8 mouse cellular contexts compared by ENCODE assay signal in the genomic region with DNA sequence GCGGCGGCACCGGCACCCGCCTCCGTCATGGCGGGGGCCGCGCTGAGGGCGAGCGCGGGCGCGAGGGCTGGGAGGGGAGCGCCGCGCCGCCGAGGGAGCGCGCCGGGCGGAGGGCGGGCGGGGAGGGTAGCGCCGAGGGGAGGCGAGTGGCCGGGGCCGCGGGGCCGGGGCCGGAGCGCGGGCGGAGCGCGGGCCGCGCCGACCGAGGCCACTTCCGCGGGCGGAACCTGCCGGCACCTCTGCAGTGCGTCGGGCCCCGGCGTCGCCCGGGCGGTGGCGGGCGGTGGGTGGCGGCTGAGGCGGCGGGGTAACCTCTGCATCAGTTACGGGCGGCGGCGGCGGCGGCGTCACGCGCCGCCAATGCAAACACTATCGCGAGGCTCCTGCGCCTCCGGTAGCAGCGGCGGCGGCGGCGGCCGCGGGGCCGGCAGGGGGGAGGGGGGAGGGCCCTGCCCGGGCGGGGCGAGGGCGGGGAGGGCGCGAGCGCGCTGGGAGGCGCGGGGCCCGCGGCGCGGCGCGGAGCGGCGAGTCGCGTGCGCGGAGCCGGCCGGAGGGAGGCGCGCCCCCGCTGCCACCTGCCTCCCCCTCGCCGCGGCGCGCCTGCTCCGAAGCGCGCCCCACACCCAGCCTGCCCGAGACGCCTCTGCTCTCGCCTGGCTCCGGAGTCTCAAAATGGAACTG. TPM values are rescaled to one million over a fixed set of nuclear protein-coding genes. Genes with fewer than 3 reads are reported as not detected.
A peak's percentile ranks its signal among the peaks of the same experiment; 100 is the strongest.
DNase-seq lines count a peak whose midpoint lies in the region; ATAC-seq and TF ChIP-seq lines count a peak whose summit lies in the region.

A gene (minus strand): TSS at position 358 of the 681 bp plus-strand sequence.

- peaks cover 2% of the 10 kb centered on the region; the same call in 1 of the 2 replicates for H3K4me1 ChIP-seq in bone marrow, adult 2 months (ENCODE audit: control insufficient read depth, insufficient read depth, low read length)
- H3K4me1 ChIP-seq in embryonic facial prominence, embryonic 14.5 days (ENCODE audit: control insufficient read depth, insufficient read depth, low read length), result peaks cover 8% of the 10 kb centered on the region
- peaks cover 10% of the 10 kb centered on the region for H3K4me1 ChIP-seq in heart, embryonic 11.5 days (ENCODE audit: control insufficient read depth, insufficient read depth, low read length)
- peaks cover 17% of the 10 kb centered on the region for H3K4me1 ChIP-seq in kidney, embryonic 15.5 days
- peaks cover 70% of the 10 kb centered on the region for H3K4me1 ChIP-seq in liver, embryonic 13.5 days (replicated peaks)
- no peaks in the 10 kb centered on the region for H3K4me1 ChIP-seq in stomach, embryonic 15.5 days

- H3K36me3 ChIP-seq in embryonic facial prominence, embryonic 14.5 days (ENCODE audit: control insufficient read depth, insufficient read depth, low read length), result no peaks in the 10 kb centered on the region
- no peaks in the 10 kb centered on the region for H3K36me3 ChIP-seq in heart, embryonic 11.5 days (ENCODE audit: control insufficient read depth, insufficient read depth, low read length)
- H3K36me3 ChIP-seq in kidney, embryonic 15.5 days, result no peaks in the 10 kb centered on the region
- H3K36me3 ChIP-seq in liver, embryonic 13.5 days, result peaks cover 2% of the 10 kb centered on the region; the same call in 1 of the 2 replicates
- H3K36me3 ChIP-seq in stomach, embryonic 15.5 days, result no peaks in the 10 kb centered on the region

- peak within 1 kb of the TSS; percentile 86 for H3K4me3 ChIP-seq in bone marrow, adult 2 months (replicated peaks; ENCODE audit: control insufficient read depth, low read depth, low read length)
- H3K4me3 ChIP-seq in embryonic facial prominence, embryonic 14.5 days (ENCODE audit: low read depth, low read length), result peak within 1 kb of the TSS; percentile 77
- H3K4me3 ChIP-seq in heart, embryonic 11.5 days (ENCODE audit: low read depth, low read length), result peak within 1 kb of the TSS; percentile 94
- H3K4me3 ChIP-seq in kidney, embryonic 15.5 days (replicated peaks), result peak within 1 kb of the TSS; percentile 95
- peak within 1 kb of the TSS; percentile 98 for H3K4me3 ChIP-seq in liver, embryonic 13.5 days (replicated peaks)
- H3K4me3 ChIP-seq in stomach, embryonic 15.5 days (replicated peaks), result peak within 1 kb of the TSS; percentile 92

- peak; percentile 91 for ATAC-seq in embryonic facial prominence, embryonic 14.5 days (ENCODE audit: low read depth)
- peak; percentile 86 for ATAC-seq in heart, embryonic 11.5 days (replicated peaks; ENCODE audit: insufficient number of reproducible peaks, low FRiP score, low TSS enrichment)
- ATAC-seq in kidney, embryonic 15.5 days (replicated peaks; ENCODE audit: low FRiP score), result peak; percentile 92
- ATAC-seq in liver, embryonic 13.5 days (ENCODE audit: low read depth), result peak; percentile 77
- peak; percentile 90 for ATAC-seq in stomach, embryonic 15.5 days (ENCODE audit: insufficient read depth, low FRiP score, low read depth)

- peak; percentile 81 to 86 for DNase-seq in B cell, adult 2 months
- DNase-seq in embryonic facial prominence, embryonic 14.5 days (ENCODE audit: low spot score), result peak; percentile 93
- peak; percentile 67 for DNase-seq in liver, embryonic 13.5 days
- DNase-seq in neural tube, embryonic 10.5 days (ENCODE audit: extremely low spot score, low spot score), result peak; percentile 89

- 4% methylated on average over 92 of the region's 118 CpGs for WGBS in bone marrow, adult 2 months
- under 1% methylated on average over 32 of the region's 118 CpGs for WGBS in embryonic facial prominence, embryonic 14.5 days
- WGBS in heart, embryonic 11.5 days (ENCODE audit: insufficient replicate concordance), result under 1% methylated on average over 77 of the region's 118 CpGs
- under 1% methylated on average over 101 of the region's 118 CpGs for WGBS in kidney, embryonic 15.5 days
- under 1% methylated on average over 89 of the region's 118 CpGs for WGBS in liver, embryonic 13.5 days (ENCODE audit: insufficient replicate concordance)
- WGBS in stomach, embryonic 15.5 days, result under 1% methylated on average over 53 of the region's 118 CpGs

- peak within 1 kb of the TSS; percentile 75 for H3K4me2 ChIP-seq in embryonic facial prominence, embryonic 14.5 days (ENCODE audit: low read depth, low read length)
- H3K4me2 ChIP-seq in heart, embryonic 11.5 days, result peak within 1 kb of the TSS; percentile 83
- peak within 1 kb of the TSS; percentile 63 for H3K4me2 ChIP-seq in kidney, embryonic 15.5 days
- H3K4me2 ChIP-seq in liver, embryonic 13.5 days, result peak within 1 kb of the TSS; percentile 66
- H3K4me2 ChIP-seq in stomach, embryonic 15.5 days, result peak within 1 kb of the TSS; percentile 66

- H3K27me3 ChIP-seq in embryonic facial prominence, embryonic 14.5 days (replicated peaks; ENCODE audit: control insufficient read depth, insufficient read depth, low read length), result no peaks in the 10 kb centered on the region
- H3K27me3 ChIP-seq in heart, embryonic 11.5 days (ENCODE audit: control insufficient read depth, insufficient read depth, low read length), result no peaks in the 10 kb centered on the region
- H3K27me3 ChIP-seq in kidney, embryonic 15.5 days, result no peaks in the 10 kb centered on the region
- H3K27me3 ChIP-seq in liver, embryonic 13.5 days, result no peaks in the 10 kb centered on the region
- no peaks in the 10 kb centered on the region for H3K27me3 ChIP-seq in stomach, embryonic 15.5 days (replicated peaks)

- H3K27ac ChIP-seq in bone marrow, adult 2 months (ENCODE audit: control insufficient read depth, insufficient read depth, low read depth, low read length, poor library complexity), result peak within 1 kb of the TSS; percentile 99
- H3K27ac ChIP-seq in embryonic facial prominence, embryonic 14.5 days (replicated peaks; ENCODE audit: low read depth, low read length), result peak within 1 kb of the TSS; percentile 100
- H3K27ac ChIP-seq in heart, embryonic 11.5 days (ENCODE audit: low read depth, low read length), result peak within 1 kb of the TSS; percentile 100
- peak within 1 kb of the TSS; percentile 100 for H3K27ac ChIP-seq in kidney, embryonic 15.5 days
- H3K27ac ChIP-seq in liver, embryonic 13.5 days, result peak within 1 kb of the TSS; percentile 100
- H3K27ac ChIP-seq in stomach, embryonic 15.5 days, result peak within 1 kb of the TSS; percentile 99

- no peaks in the 10 kb centered on the region for H3K9me3 ChIP-seq in embryonic facial prominence, embryonic 14.5 days (ENCODE audit: control insufficient read depth, low read length)
- no peaks in the 10 kb centered on the region for H3K9me3 ChIP-seq in heart, embryonic 11.5 days (replicated peaks; ENCODE audit: control insufficient read depth, low read length)
- no peaks in the 10 kb centered on the region for H3K9me3 ChIP-seq in kidney, embryonic 15.5 days (replicated peaks)
- H3K9me3 ChIP-seq in liver, embryonic 13.5 days (replicated peaks), result no peaks in the 10 kb centered on the region
- H3K9me3 ChIP-seq in stomach, embryonic 15.5 days, result no peaks in the 10 kb centered on the region

- TF ChIP-seq CTCF in bone marrow, adult 2 months (IDR thresholded peaks at IDR 0.05; ENCODE audit: control insufficient read depth, insufficient read depth, low read length), result no peak

- TF ChIP-seq POLR2A in bone marrow, adult 2 months (IDR thresholded peaks at IDR 0.05; ENCODE audit: borderline replicate concordance, control insufficient read depth, low read depth, low read length), result peak; percentile 44

- H3K9ac ChIP-seq in embryonic facial prominence, embryonic 14.5 days (ENCODE audit: low read depth, low read length), result peak within 1 kb of the TSS; percentile 99
- peak within 1 kb of the TSS; percentile 100 for H3K9ac ChIP-seq in heart, embryonic 11.5 days (ENCODE audit: low read depth, low read length)
- H3K9ac ChIP-seq in kidney, embryonic 15.5 days, result peak within 1 kb of the TSS; percentile 99
- H3K9ac ChIP-seq in liver, embryonic 13.5 days, result peak within 1 kb of the TSS; percentile 99
- H3K9ac ChIP-seq in stomach, embryonic 15.5 days, result peak within 1 kb of the TSS; percentile 94

RNA-seq across cellular contexts. Expression of the gene that starts here (rescaled TPM):
- polyA plus RNA-seq in bone marrow, adult 2 months (2011; ENCODE audit: insufficient read depth, insufficient read length, low replicate concordance, missing spikeins), result 39.5 and 79.6 TPM in 2 replicates
- 29.9 and 33.0 TPM in 2 replicates for polyA plus RNA-seq in embryonic facial prominence, embryonic 14.5 days (2014; fragmentation: Nextera tagmentation; extraction: Ambion mirVana)
- 34.2 and 39.4 TPM in 2 replicates for polyA plus RNA-seq in heart, embryonic 11.5 days (2014; fragmentation: Nextera tagmentation; extraction: Ambion mirVana)
- polyA plus RNA-seq in kidney, embryonic 15.5 days (2015; fragmentation: Nextera tagmentation; extraction: Ambion mirVana), result 27.0 and 29.5 TPM in 2 replicates
- 28.1 and 29.5 TPM in 2 replicates for polyA plus RNA-seq in liver, embryonic 13.5 days (2015; fragmentation: Nextera tagmentation; extraction: Ambion mirVana)
- polyA plus RNA-seq in stomach, embryonic 15.5 days (2015; fragmentation: Nextera tagmentation; extraction: Ambion mirVana), result 39.1 and 41.8 TPM in 2 replicates

Comparison
In these comparisons a context has a peak if more than half of its experiments do, and no peak if none do; other contexts are left out.
1. Peak in every context shown above with its lines: DNase-seq, ATAC-seq, H3K4me3 ChIP-seq and H3K27ac ChIP-seq.